Mouse (Mus musculus) cortical plate, adult 2 months (tissue): ENCODE measurements at regions not wholly inside any gene's neighbourhood (a gene's known extent, or its start where the extent isn't known, plus 50 kb on each side); places are given as distances from the start of the nearest gene placed in this dataset.
"Not testable (repeated sequence)": the region's sequence is repeated elsewhere in the genome, so short reads cannot be mapped to it uniquely, and the experiment has no call there.

ENCODE experiments used
- H3K27ac ChIP-seq: fragments of 200-500 bp; 2 replicates; pipeline ENCODE4 v1.5.1; 2012; ENCODE audit warnings: low read length, control low read depth, inconsistent platforms; ENCODE audit not compliant: insufficient read depth
- H3K4me1 ChIP-seq: fragments of 200-500 bp; 2 replicates; pipeline ENCODE4 v1.6.1; 2011; ENCODE audit warnings: low read length; ENCODE audit not compliant: control insufficient read depth, insufficient read depth
- H3K4me3 ChIP-seq: fragments of 200-500 bp; 2 replicates; pipeline ENCODE4 v1.5.1; 2011; ENCODE audit warnings: mild to moderate bottlenecking, low read length, control low read depth; ENCODE audit not compliant: insufficient read depth
- CTCF ChIP-seq: fragments of 200-500 bp; IDR thresholded peaks from 2 replicates; pipeline ENCODE4 v1.5.1; 2011; ENCODE audit warnings: mild to moderate bottlenecking, control low read depth, low read length; ENCODE audit not compliant: insufficient read depth; ENCODE audit errors: extremely low read depth
- POLR2A ChIP-seq: fragments of 200-500 bp; IDR thresholded peaks from 2 replicates; pipeline ENCODE4 v1.6.1; 2011; ENCODE audit warnings: mild to moderate bottlenecking, low read length, control low read depth; ENCODE audit not compliant: insufficient read depth; ENCODE audit errors: extremely low read depth

GRCm38 (mm10) chr15:15082577-15083128 is 1645.9 kb upstream of the Cdh9 start:
- no peak for TF ChIP-seq CTCF
- TF ChIP-seq POLR2A = no peak
- no peaks in the 10 kb centered on the region for H3K4me1 ChIP-seq
- no peak overlapping the region for H3K4me3 ChIP-seq
- no peak overlapping the region for H3K27ac ChIP-seq

DNA sequence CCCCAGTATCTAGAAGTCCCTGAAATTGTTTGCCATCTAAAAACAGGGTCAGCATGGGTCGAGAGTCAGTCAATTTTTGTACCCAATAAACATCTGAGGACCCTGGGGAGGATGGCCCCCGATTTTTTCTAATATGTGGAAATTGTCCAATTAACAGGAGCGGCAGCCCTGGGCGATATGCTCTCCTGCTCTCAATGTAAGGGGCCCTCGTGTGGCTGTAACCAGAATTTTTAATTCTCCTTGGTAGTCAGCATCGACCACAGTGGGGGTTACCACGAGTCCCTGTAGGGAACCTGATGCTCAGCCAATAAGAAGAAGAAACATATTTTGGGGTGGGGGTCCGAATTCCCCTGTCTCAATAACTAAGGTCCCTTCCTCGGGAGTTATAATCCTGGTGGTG is 1639.9 kb upstream of the Cdh9 start:
- not testable (repeated sequence) for H3K4me1 ChIP-seq, H3K4me3 ChIP-seq, H3K27ac ChIP-seq

DNA sequence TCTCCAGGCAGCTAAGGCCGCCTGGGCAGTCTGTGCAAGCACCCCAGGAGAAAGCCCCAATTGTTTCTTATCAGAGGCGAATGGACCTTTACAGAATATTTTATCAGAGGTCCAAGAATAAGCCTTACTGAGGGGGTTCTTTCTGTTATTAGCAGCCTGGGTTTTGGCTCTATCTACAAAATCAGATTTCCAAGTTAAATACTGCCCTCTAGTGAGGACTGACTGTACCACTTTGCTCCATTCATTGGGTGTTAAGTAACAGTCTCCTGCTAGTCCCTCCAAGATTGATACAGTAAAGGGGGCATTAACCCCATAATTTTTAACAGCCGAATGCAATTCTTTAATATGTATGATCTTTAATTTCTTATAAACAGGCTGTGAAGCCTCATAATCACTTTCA is 1638.8 kb upstream of the Cdh9 start:
- not testable (repeated sequence) for H3K27ac ChIP-seq, H3K4me1 ChIP-seq, H3K4me3 ChIP-seq

- no peaks in the 10 kb centered on the region for H3K4me1 ChIP-seq
- H3K27ac ChIP-seq = no peak overlapping the region
- no peak overlapping the region for H3K4me3 ChIP-seq
- TF ChIP-seq CTCF (no peak), POLR2A (no peak)
Observed at GRCm38 (mm10) chr15:15091531-15092290, 1636.8 kb upstream of the Cdh9 start.

GRCm38 (mm10) chr15:15097391-15097790 is 1631.2 kb upstream of the Cdh9 start:
- TF ChIP-seq CTCF = no peak
- no peak for TF ChIP-seq POLR2A
- Histone ChIP-seq H3K4me1 (no peaks in the 10 kb centered on the region), H3K4me3 (no peak overlapping the region), H3K27ac (no peak overlapping the region)

- TF ChIP-seq POLR2A (no peak), CTCF (no peak)
- Histone ChIP-seq H3K4me1 (no peaks in the 10 kb centered on the region), H3K27ac (no peak overlapping the region), H3K4me3 (no peak overlapping the region)
Observed at GRCm38 (mm10) chr15:15102185-15102584, 1626.4 kb upstream of the Cdh9 start.

DNA sequence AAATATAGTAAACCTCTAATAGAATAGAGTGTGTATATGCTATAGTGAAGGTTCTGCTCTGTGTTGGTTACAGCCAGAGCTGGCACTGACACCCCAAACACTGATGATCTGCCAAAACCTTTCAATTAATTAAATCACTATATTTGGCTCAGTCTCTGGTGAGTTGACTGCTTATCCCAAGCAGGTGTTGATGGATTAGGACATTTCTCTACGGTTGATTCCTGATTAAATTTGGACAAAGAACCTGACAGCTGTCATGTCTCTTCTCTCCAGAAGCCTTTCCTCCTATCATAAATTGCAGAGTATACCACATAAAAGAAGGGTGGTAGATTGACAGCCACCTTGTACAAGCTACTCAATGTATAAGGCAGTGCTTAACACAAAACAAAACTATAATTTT is 1608.4 kb upstream of the Cdh9 start:
- no peak for TF ChIP-seq POLR2A
- no peak for TF ChIP-seq CTCF
- H3K4me1 ChIP-seq = no peaks in the 10 kb centered on the region
- no peak overlapping the region for H3K4me3 ChIP-seq
- no peak overlapping the region for H3K27ac ChIP-seq

DNA sequence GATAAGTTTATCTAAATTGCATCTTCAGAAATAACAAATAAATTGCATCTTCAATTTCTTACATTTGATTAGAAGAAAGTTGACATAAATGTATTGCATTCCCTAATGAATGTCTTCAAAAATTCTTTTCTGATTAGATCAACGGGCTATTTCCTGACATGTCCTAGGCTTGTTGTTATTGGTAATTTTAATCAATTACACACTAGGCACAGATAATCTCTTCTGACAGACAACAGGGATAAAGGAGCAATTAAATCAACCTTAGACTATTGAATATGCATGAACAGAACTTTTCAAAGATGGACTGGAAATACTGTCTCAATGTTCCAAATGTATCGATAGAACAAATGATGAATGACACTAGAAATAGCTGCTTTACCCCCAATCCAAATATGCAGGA is 1579.8 kb upstream of the Cdh9 start:
- no peak overlapping the region for H3K4me3 ChIP-seq
- no peak for TF ChIP-seq POLR2A
- no peak for TF ChIP-seq CTCF
- H3K27ac ChIP-seq = no peak overlapping the region
- H3K4me1 ChIP-seq = no peaks in the 10 kb centered on the region

GRCm38 (mm10) chr15:15155422-15155821 is 1573.1 kb upstream of the Cdh9 start:
- Histone ChIP-seq H3K4me3 (no peak overlapping the region), H3K27ac (no peak overlapping the region), H3K4me1 (no peaks in the 10 kb centered on the region)
- no peak for TF ChIP-seq POLR2A

- H3K27ac ChIP-seq = no peak overlapping the region
- no peaks in the 10 kb centered on the region for H3K4me1 ChIP-seq
- no peak overlapping the region for H3K4me3 ChIP-seq
- TF ChIP-seq POLR2A = no peak
- no peak for TF ChIP-seq CTCF
Observed at GRCm38 (mm10) chr15:15170387-15170786, 1558.2 kb upstream of the Cdh9 start.
